Mouse (Mus musculus): ENCODE results near the gene Cobll1.

Cobll1 gene

GRCm38 (mm10) chr2:65145421-65146117 is 93.6 kb downstream of the Cobll1 start:
- DNase-seq (ENCODE audit: low spot score), result peak; percentile 78

GRCm38 (mm10) chr2:65141093-65141661 is 98.0 kb downstream of the Cobll1 start:
- DNase-seq (ENCODE audit: low spot score), result no peak

- no peak for DNase-seq (ENCODE audit: low spot score)
Observed at GRCm38 (mm10) chr2:65140330-65140922, 98.8 kb downstream of the Cobll1 start.

- no peak for DNase-seq (ENCODE audit: low spot score)
Observed at GRCm38 (mm10) chr2:65139606-65140329, 99.4 kb downstream of the Cobll1 start.

GRCm38 (mm10) chr2:65138992-65139391 is 100.2 kb downstream of the Cobll1 start:
- no peak for DNase-seq (ENCODE audit: low spot score)

- DNase-seq (ENCODE audit: low spot score), result no peak
Observed at GRCm38 (mm10) chr2:65126141-65126783, 112.9 kb downstream of the Cobll1 start.

- DNase-seq (ENCODE audit: low spot score), result no peak
Observed at GRCm38 (mm10) chr2:65123702-65124101, 115.5 kb downstream of the Cobll1 start.

GRCm38 (mm10) chr2:65121435-65121834 is 117.8 kb downstream of the Cobll1 start:
- DNase-seq (ENCODE audit: low spot score), result peak; percentile 66

GRCm38 (mm10) chr2:65121012-65121411 is 118.2 kb downstream of the Cobll1 start:
- DNase-seq (ENCODE audit: low spot score), result no peak

GRCm38 (mm10) chr2:65120112-65120511 is 119.1 kb downstream of the Cobll1 start:
- DNase-seq (ENCODE audit: low spot score), result no peak

- peak; percentile 12 for DNase-seq (ENCODE audit: low spot score)
Observed at GRCm38 (mm10) chr2:65119667-65120066, 119.5 kb downstream of the Cobll1 start.

- DNase-seq (ENCODE audit: low spot score), result no peak
Observed at GRCm38 (mm10) chr2:65119076-65119475, 120.1 kb downstream of the Cobll1 start.

- no peak for DNase-seq (ENCODE audit: low spot score)
Observed at GRCm38 (mm10) chr2:65117859-65118258, 121.3 kb downstream of the Cobll1 start.

GRCm38 (mm10) chr2:65116428-65117125 is 122.6 kb downstream of the Cobll1 start:
- DNase-seq (ENCODE audit: low spot score), result no peak

- DNase-seq (ENCODE audit: low spot score), result no peak
Observed at GRCm38 (mm10) chr2:65113191-65113590, 126.0 kb downstream of the Cobll1 start.

GRCm38 (mm10) chr2:65104569-65104968 is 134.6 kb downstream of the Cobll1 start:
- no peak for DNase-seq (ENCODE audit: low spot score)

GRCm38 (mm10) chr2:65103801-65104200 is 135.4 kb downstream of the Cobll1 start:
- DNase-seq (ENCODE audit: low spot score), result no peak

GRCm38 (mm10) chr2:65101388-65101787 is 137.8 kb downstream of the Cobll1 start:
- no peak for DNase-seq (ENCODE audit: low spot score)

GRCm38 (mm10) chr2:65100001-65100400 is 139.2 kb downstream of the Cobll1 start:
- DNase-seq (ENCODE audit: low spot score), result no peak

- DNase-seq (ENCODE audit: low spot score), result no peak
Observed at GRCm38 (mm10) chr2:65095571-65095970, 143.6 kb downstream of the Cobll1 start.

GRCm38 (mm10) chr2:65093990-65094389 is 145.2 kb downstream of the Cobll1 start:
- no peak for DNase-seq (ENCODE audit: low spot score)

- DNase-seq (ENCODE audit: low spot score), result no peak
Observed at GRCm38 (mm10) chr2:65090986-65091385, 148.2 kb downstream of the Cobll1 start.

All from embryo, embryonic 10 days (tissue).